Mouse (Mus musculus) layer of hippocampus, adult 8-10 months (tissue): ENCODE data around the gene Mrtfa. TPM values are rescaled to one million over a fixed set of nuclear protein-coding genes. Genes with fewer than 3 reads are reported as not detected.

Experiments
- DNase-seq, 2 experiments: peaks; one replicate each; pipeline ENCODE4 v3.0.0; 2022; ENCODE audit warnings: low spot score in 2 of 2
- total RNA-seq, 4 experiments: library from RNA; stranded (reverse); gene quantifications; 2 replicates each; pipeline ENCODE4 v1.2.4; 2022

Mrtfa gene
- total RNA-seq, 4 experiments from 2014 or later: 79.9 to 100 (median 95.9) TPM

- no peak for DNase-seq
These were observed 7.9 kb upstream of the Mrtfa start for GRCm38 (mm10) chr15:81198447-81198846.

DNA sequence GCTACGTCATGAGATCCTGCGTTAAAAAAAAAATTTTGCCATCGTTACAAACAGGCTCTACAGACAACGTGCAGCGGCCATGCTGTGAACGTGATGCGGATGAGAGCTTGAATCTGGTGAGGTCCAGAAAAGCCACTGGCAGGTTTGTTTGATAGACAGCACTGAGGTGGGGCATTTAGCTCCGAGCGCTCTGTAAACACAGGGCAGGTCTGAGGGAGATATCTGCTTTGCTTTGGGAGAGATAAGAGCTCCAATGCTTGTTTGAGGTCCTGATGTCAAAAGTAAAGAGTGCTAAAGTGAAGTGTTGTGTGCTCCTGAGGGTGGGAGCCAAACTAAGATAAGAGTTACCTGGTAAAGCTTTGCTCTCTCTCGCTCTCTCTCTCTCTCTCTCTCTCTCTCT is 6.6 kb upstream of the Mrtfa start:
- no peak for DNase-seq

DNA sequence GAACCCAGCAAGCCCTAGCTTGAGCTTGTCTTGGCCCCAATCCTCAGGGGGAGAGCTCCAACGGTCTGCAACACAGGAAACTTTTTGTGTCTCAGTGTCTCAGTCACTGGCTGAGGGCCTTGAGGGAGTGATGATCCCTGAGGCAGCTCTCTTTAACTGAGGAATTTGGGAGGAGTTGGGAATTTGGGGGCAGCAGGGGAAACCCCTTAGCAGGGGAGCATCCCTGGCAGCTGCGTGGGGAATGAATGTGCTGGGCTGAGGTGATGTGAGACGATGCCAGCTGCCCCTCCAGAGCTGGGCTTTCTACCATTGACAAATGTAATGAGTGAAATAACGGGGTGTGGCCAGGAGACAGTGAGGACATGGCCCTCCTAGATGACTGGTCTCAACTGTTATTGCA is 4.9 kb upstream of the Mrtfa start:
- no peak for DNase-seq

DNA sequence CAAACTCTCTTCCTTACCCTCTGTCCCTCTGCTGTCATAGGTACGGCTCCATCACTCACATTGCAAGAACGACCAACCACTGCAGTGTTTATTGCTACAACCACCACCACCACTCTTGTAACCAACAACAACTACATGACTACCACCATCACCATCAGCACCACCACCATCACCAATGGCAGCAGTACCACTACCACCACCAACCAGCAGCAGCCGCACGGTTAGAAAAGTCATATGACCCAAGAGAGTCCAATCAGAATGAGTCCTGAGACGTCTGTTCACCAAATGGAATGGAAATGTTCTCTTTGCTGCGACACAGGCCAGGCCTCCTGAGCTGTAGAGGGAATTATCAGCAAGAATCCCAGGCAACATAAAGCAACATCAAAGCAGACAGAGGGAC is 4.2 kb upstream of the Mrtfa start:
- DNase-seq: no peak

GRCm38 (mm10) chr15:81192858-81193257 is 2.3 kb upstream of the Mrtfa start:
- DNase-seq: no peak

- no peak for DNase-seq
These were observed 1.8 kb upstream of the Mrtfa start for GRCm38 (mm10) chr15:81192316-81192715.

DNA sequence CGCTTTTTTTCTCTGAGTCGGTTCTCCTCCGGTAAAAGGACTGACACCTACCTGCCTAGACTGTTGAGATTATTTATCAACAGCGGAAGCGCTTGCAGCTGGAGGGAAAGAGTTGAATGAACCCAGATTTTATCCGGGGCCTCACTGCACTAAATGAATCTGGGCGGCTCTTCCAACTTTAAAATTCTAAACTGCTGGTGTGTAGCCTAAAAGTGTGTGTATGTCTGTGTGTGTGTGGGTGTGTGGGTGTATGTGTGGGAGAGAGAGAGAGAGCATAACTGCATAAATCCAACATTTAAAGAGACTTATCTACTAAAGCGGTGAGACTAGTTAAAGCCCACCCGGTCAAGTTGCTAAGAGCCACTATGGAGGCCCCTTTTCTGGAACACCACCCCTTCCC is 746 bp upstream of the Mrtfa start:
- no peak for DNase-seq

DNA sequence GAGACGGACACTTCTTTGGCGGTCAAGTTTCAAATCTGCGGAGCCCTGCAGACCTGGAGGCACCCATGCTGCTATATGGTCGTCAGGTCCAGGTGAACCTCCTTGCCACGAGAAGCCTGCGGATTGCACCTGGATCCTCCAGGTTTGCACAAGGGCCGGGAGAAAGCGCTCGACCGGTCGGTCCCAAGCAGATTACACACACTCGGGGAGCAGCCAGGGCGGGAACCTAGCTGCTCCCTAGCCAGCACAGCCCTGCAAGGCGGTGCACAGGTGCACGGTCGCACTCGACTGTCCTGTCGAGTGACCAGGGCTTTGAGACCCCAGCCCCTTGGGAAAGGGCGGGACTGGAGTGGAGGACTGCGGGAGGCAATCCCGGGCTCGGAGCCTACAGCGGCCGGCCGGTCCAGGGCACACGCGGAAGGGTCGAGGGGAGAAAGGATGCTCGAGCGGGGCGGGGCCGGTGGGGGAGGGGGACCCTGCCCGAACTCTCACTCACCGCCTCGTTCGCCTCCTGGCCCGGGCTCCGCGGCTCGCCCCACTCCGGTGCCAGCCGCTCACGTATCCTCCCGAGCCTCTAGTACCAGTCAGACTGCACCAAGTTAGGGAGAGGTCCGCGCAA is 437 bp downstream of the Mrtfa start:
- no peak for DNase-seq

DNA sequence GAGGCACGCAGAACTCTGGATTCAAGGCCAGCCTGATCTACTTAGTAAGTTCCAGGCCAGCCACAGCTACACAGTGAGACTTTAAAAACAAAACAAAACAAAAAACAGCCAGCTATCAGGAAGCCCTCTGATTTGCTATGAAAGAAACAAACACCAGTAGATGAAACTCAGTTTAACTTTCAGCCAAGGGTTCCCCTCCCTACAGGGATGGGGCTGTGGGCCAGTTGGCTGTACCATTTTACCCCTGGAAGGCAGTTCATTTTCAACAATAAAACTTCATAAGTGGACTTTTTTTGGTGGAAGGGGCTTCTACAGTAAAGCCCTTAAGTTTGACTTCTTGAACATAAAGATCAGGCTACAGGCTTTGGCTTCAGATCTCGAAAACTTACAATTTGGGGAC is 1.5 kb downstream of the Mrtfa start:
- no peak for DNase-seq

DNA sequence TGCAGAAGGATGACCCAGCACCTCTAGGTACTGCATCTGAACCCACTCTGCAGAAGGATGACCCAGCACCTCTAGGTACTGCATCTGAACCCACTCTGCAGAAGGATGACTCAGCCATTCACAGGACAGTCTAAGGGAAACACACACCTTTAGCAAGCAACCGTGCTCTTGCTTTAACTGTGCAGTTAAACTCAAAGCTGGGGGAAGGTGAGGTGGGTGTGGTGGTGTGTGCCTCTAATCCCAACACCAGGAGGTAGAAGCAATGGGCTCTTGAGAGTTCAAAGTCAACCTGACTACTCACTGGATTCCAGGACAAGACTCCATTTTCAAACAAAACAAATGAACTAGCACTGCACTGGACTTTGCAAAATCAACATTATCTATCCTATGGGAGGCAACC is 5.6 kb downstream of the Mrtfa start:
- no peak for DNase-seq

GRCm38 (mm10) chr15:81181233-81181632 is 9.3 kb downstream of the Mrtfa start:
- no peak for DNase-seq

DNA sequence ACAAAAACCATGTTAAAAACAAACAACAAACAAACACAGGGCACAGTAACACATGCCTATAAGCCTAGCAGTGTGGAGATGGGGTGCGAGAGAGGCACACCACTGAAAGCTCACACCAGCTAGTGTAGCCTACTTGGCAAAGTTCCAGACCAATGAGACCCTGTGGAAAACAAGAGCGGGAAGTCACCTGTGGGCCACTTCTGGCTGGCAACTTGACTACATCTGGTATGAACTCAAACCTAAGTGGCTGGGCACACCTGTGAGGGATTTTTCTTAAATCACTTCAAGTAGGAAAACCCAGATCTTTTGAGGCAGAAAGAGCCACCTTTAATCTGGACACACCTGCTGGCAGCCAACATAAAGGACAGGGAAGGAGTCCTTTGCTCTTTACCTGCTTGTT is 11.0 kb downstream of the Mrtfa start:
- no peak for DNase-seq

DNA sequence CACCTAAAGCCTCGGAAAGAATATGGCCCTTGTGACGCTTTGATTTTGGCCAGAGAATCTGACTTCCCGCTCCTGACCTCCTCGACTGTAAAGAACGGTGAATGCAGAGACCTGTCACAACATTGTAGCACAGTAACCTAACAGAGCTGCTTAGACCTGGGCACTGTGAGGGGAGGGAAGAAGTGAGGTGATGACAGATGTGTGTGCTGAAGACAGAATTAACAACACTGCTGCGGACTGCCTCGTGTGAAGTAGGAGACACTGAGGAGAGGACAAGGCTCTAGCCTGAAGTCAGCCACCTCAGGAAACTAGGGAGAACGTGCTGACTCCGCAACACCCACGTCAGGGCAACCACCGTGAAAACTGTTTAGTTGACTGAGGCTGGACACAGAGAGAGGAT is 11.9 kb downstream of the Mrtfa start:
- no peak for DNase-seq

DNA sequence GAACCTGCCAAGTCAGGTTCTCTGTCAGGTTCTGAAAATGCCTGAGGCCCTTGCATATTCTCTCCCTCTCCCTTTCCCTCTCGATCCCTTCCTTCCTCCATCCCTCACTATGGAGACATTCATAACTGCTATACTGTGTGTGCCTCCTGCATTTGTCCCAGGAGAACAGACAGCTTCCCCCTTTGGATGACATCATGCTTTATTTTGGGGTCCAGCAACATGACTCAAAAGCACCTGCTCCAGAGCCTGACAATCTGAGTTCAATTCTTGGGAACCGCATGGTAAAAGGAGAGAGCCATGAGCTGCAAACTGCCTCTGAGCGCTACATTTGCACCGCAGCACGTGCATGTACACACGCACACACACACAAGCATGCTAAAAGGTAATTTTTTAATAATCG is 12.7 kb downstream of the Mrtfa start:
- no peak for DNase-seq

- no peak for DNase-seq
These were observed 14.9 kb downstream of the Mrtfa start for GRCm38 (mm10) chr15:81175633-81176032.

DNA sequence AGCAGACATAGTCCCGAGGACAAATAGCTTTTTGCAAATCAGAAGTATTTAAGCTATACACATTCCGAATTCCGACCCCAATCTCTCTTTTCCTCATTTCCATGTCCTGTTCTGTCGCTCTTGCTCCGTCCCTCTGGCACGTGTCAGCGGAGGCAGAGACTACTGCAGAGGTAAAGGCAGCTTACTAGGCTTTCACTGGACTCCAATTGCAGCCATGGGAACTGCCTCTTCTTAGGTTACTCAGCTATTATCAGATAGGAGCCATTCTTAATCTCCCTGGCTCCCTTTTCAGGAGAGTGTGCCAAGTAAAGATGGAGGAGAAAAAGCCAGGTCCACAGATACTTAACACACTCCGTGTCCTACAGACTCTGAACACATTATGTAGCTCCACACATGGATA is 18.3 kb downstream of the Mrtfa start:
- DNase-seq: no peak

DNA sequence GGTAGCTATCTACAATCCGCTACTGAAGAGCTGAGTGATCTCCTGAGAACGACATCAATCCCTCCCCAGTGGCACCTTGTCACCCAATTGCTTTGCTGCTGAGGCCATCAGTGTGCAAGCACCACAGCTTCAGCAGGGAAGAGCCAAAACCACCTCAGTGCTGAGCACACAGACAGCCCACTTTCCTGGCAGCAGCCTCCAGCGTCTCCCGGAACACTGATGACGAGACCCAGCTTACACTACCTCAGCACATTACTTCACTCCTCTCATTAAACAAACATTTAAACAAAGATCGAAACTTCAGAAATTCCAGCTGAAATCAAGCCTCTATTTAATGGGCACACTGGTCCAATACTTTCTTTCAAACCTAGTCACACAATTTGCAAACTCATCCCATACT is 21.8 kb downstream of the Mrtfa start:
- DNase-seq: no peak

- DNase-seq: no peak
These were observed 22.7 kb downstream of the Mrtfa start for GRCm38 (mm10) chr15:81167831-81168230.

- no peak for DNase-seq
These were observed 24.3 kb downstream of the Mrtfa start for GRCm38 (mm10) chr15:81166291-81166690.

- DNase-seq: no peak
These were observed 25.8 kb downstream of the Mrtfa start for GRCm38 (mm10) chr15:81164560-81165310.

DNA sequence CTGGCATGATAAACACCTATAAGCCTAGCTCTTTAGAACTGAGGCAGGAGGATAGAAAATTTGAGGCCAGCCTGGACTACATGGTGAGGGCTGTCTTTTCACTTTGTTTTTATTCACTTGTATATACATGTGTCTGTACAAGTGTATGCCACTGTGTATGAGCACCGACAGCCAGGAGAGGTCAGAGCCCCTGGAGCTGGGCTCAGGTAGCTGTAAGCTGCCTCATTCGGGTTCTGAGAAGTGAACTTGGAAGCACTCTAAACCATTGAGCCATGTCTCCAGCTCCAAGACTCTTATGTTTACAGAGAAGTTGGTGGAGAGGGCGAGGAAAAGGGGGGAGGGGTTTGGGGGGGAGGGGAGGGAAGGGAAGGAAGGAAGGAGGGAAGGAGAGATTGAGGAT is 29.0 kb downstream of the Mrtfa start:
- DNase-seq: no peak

DNA sequence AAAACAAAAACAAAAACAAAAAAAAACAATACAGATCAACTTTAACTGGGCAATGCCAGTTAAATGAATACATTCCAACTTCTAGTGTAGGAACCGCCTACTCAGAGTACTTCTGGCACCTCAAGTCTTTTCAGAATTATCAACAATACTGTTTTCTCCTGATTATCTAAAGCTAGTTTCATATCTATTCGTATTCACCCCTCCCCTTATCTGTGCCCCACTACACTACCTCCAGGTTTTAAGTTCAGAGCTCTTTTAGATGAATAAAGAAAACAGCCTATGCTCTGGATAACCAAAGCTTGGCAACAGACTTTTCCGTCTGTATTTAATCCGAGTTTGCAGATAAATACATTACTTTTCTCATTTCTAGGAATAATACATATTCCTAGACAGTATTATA is 29.9 kb downstream of the Mrtfa start:
- no peak for DNase-seq

- no peak for DNase-seq
These were observed 31.3 kb downstream of the Mrtfa start for GRCm38 (mm10) chr15:81159212-81159611.
